Mouse (Mus musculus): ENCODE measurements around the gene Itga2b.

DNA sequence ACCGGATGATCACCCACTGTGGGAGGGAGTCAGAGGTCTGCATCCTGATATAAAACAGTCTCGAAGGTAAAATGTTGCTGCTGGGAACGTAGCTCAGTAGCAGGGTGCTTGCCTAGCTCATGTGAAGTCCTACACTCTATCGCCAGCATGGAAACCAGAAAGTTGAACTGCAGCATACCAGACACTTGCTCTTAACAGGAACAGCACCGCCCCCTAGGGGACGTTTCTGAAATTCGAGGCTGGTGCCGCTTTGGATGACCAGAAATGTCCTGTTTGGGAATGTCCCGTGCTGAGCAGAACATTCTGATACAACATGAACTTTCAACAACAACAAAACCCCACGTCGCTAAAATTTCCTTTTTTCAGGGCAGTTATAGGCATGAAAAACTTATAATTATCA, 58.2 kb downstream of the Itga2b start:
- TF ChIP-seq GATA1 (IDR thresholded peaks at IDR 0.05; ENCODE audit: borderline replicate concordance, low read length) (no peak), FLI1 (IDR thresholded peaks at IDR 0.05; ENCODE audit: low read length) (no peak)

Measured in megakaryocyte, embryonic 14.5 days (primary cell).